Mouse (Mus musculus): ENCODE measurements around the gene Hspa1b. TPM values are rescaled to one million over a fixed set of nuclear protein-coding genes. Genes with fewer than 3 reads are reported as not detected.
A peak's percentile ranks its signal among the peaks of the same experiment; 100 is the strongest.
"Not testable (repeated sequence)": the region's sequence is repeated elsewhere in the genome, so short reads cannot be mapped to it uniquely, and the experiment has no call there.

The Hspa1b gene
- total and polyA plus RNA-seq, 3 experiments, result 0.08 to 0.15 TPM; not detected in 1

GRCm38 (mm10) chr17:34977000-34977399 lies 18.0 kb upstream of the Hspa1b start:
- DNase-seq (ENCODE audit: extremely low read depth), result no peak
- Histone ChIP-seq H3K27ac (ENCODE audit: insufficient read depth, low read depth) (no peak overlapping the region), H3K4me2 (ENCODE audit: insufficient read depth, low read depth, poor library complexity, severe bottlenecking) (no peak overlapping the region), H3K9ac (ENCODE audit: insufficient read depth, low read depth) (no peak overlapping the region), H3K79me2 (replicated peaks; ENCODE audit: control insufficient read depth, extremely low read depth, insufficient read depth, poor library complexity, severe bottlenecking) (peaks cover 3% of the 10 kb centered on the region), H3K4me1 (ENCODE audit: control insufficient read depth in 1 of 2, insufficient read depth in 2 of 2) (peaks cover 0 to 9% of the 10 kb centered on the region in 2 experiments; a peak in 2 of 4 replicates), H3K4me3 (replicated peaks in 1 of 3; ENCODE audit: low read depth in 2 of 3, low read length in 2 of 3, poor library complexity in 1 of 3) (no peak overlapping the region), H3K27me3 (replicated peaks) (no peaks in the 10 kb centered on the region), H3K36me3 (replicated peaks in 1 of 2; ENCODE audit: control insufficient read depth in 1 of 2, insufficient read depth in 1 of 2, low read length in 1 of 2) (peaks cover 2 to 22% of the 10 kb centered on the region in 2 experiments), H3K9me3 (replicated peaks; ENCODE audit: low read length) (peaks cover 2% of the 10 kb centered on the region)
- no peak for TF ChIP-seq RAD21 (IDR thresholded peaks at IDR 0.05; ENCODE audit: low read depth, low read length)
- TF ChIP-seq JUN (IDR thresholded peaks at IDR 0.05; ENCODE audit: insufficient read depth, low read depth, low read length), result no peak
- no peak for TF ChIP-seq ZMIZ1 (IDR thresholded peaks at IDR 0.05; ENCODE audit: low read depth, low read length)
- no peak for TF ChIP-seq HCFC1 (IDR thresholded peaks at IDR 0.05; ENCODE audit: low read depth, low read length)
- TF ChIP-seq CHD2 (IDR thresholded peaks at IDR 0.05; ENCODE audit: low read length), result no peak
- no peak for TF ChIP-seq PAX5 (IDR thresholded peaks at IDR 0.05; ENCODE audit: low read length)
- TF ChIP-seq NELFE (IDR thresholded peaks at IDR 0.05; ENCODE audit: low read depth, low read length), result no peak
- no peak for TF ChIP-seq ZNF384 (IDR thresholded peaks at IDR 0.05; ENCODE audit: low read depth, low read length)
- TF ChIP-seq ZC3H11A (IDR thresholded peaks at IDR 0.05; ENCODE audit: low read depth, low read length), result no peak
- no peak for TF ChIP-seq RCOR1 (conservative IDR thresholded peaks at IDR 0.05; ENCODE audit: low read depth, low read length)
- TF ChIP-seq POLR2AphosphoS2 (IDR thresholded peaks at IDR 0.05; ENCODE audit: low read depth, low read length), result no peak
- TF ChIP-seq CHD1 (IDR thresholded peaks at IDR 0.05; ENCODE audit: low read depth, low read length), result no peak
- no peak for TF ChIP-seq E2F4 (IDR thresholded peaks at IDR 0.05; ENCODE audit: insufficient replicate concordance, low read depth, low read length)
- dilution Hi-C loops (cut with MboI; ENCODE audit: extremely low pct_ligation_motif_present, extremely low pct_unique_long_range_greater_than_20kb, low sequenced_read_pairs) (no loop called here), in situ Hi-C loops (cut with MboI; ENCODE audit: low pct_ligation_motif_present, low pct_unique_long_range_greater_than_20kb, low sequenced_read_pairs) (no loop called here)

- TF ChIP-seq TBP (conservative IDR thresholded peaks at IDR 0.05; ENCODE audit: low read depth, low read length) (no peak), POLR2AphosphoS2 (IDR thresholded peaks at IDR 0.05; ENCODE audit: low read depth, low read length) (no peak), HCFC1 (IDR thresholded peaks at IDR 0.05; ENCODE audit: low read depth, low read length) (no peak), SMC3 (IDR thresholded peaks at IDR 0.05; ENCODE audit: low read depth, low read length) (no peak), MAFK (IDR thresholded peaks at IDR 0.05; ENCODE audit: insufficient replicate concordance, low read length) (peak; percentile 75; the same call in 1 of the 2 replicates), EP300 (IDR thresholded peaks at IDR 0.05; ENCODE audit: low read length) (no peak)
- H3K36me3 ChIP-seq (replicated peaks in 1 of 2; ENCODE audit: control insufficient read depth in 1 of 2, insufficient read depth in 1 of 2, low read length in 1 of 2), result peaks cover 2 to 22% of the 10 kb centered on the region in 2 experiments
- dilution Hi-C loops (cut with MboI; ENCODE audit: extremely low pct_ligation_motif_present, extremely low pct_unique_long_range_greater_than_20kb, low sequenced_read_pairs), result no loop called here
Measured at GRCm38 (mm10) chr17:34975581-34976492, 16.8 kb upstream of the Hspa1b start.

GRCm38 (mm10) chr17:34972069-34972749 lies 13.2 kb upstream of the Hspa1b start, which contains the start of the genes Hspa1a and Hspa1l:
Hspa1a (minus strand) TSS chr17:34972156.
Hspa1l (plus strand) TSS chr17:34972703.
- H3K4me3 ChIP-seq (replicated peaks in 1 of 3; ENCODE audit: low read depth in 2 of 3, low read length in 2 of 3, poor library complexity in 1 of 3); H3K9me3 ChIP-seq (replicated peaks; ENCODE audit: low read length); H3K79me2 ChIP-seq (replicated peaks; ENCODE audit: control insufficient read depth, extremely low read depth, insufficient read depth, poor library complexity, severe bottlenecking); H3K4me1 ChIP-seq (ENCODE audit: control insufficient read depth in 1 of 2, insufficient read depth in 2 of 2); dilution Hi-C loops (cut with MboI; ENCODE audit: extremely low pct_ligation_motif_present, extremely low pct_unique_long_range_greater_than_20kb, low sequenced_read_pairs); H3K27ac ChIP-seq (ENCODE audit: insufficient read depth, low read depth); H3K9ac ChIP-seq (ENCODE audit: insufficient read depth, low read depth); in situ Hi-C loops (cut with MboI; ENCODE audit: low pct_ligation_motif_present, low pct_unique_long_range_greater_than_20kb, low sequenced_read_pairs); H3K27me3 ChIP-seq (replicated peaks); DNase-seq (ENCODE audit: extremely low read depth); H3K4me2 ChIP-seq (ENCODE audit: insufficient read depth, low read depth, poor library complexity, severe bottlenecking); H3K36me3 ChIP-seq (replicated peaks in 1 of 2; ENCODE audit: control insufficient read depth in 1 of 2, insufficient read depth in 1 of 2, low read length in 1 of 2): not testable (repeated sequence)

More at GRCm38 (mm10) chr17:34975581-34976492, 16.8 kb upstream of the Hspa1b start:
- H3K4me1 ChIP-seq (ENCODE audit: control insufficient read depth in 1 of 2, insufficient read depth in 2 of 2), result peaks cover 0 to 9% of the 10 kb centered on the region in 2 experiments; a peak in 2 of 4 replicates
- no peaks in the 10 kb centered on the region; the same call in 1 of the 2 replicates for H3K79me2 ChIP-seq (replicated peaks; ENCODE audit: control insufficient read depth, extremely low read depth, insufficient read depth, poor library complexity, severe bottlenecking)
- H3K9me3 ChIP-seq (replicated peaks; ENCODE audit: low read length), result peaks cover 2% of the 10 kb centered on the region
- no peak overlapping the region for H3K4me3 ChIP-seq (replicated peaks in 1 of 3; ENCODE audit: low read depth in 2 of 3, low read length in 2 of 3, poor library complexity in 1 of 3)
- no peaks in the 10 kb centered on the region for H3K27me3 ChIP-seq (replicated peaks)
- in situ Hi-C loops (cut with MboI; ENCODE audit: low pct_ligation_motif_present, low pct_unique_long_range_greater_than_20kb, low sequenced_read_pairs), result no loop called here
- no peak overlapping the region for H3K27ac ChIP-seq (ENCODE audit: insufficient read depth, low read depth)
- no peak for DNase-seq (ENCODE audit: extremely low read depth)
- no peak overlapping the region for H3K4me2 ChIP-seq (ENCODE audit: insufficient read depth, low read depth, poor library complexity, severe bottlenecking)
- H3K9ac ChIP-seq (ENCODE audit: insufficient read depth, low read depth), result no peak overlapping the region
